Mouse (Mus musculus): ENCODE data around the gene Tmem108. TPM values are rescaled to one million over a fixed set of nuclear protein-coding genes. Genes with fewer than 3 reads are reported as not detected.

Tmem108 gene
- polyA plus RNA-seq, 1 experiment from 2014 or later, result 13.2 TPM

DNA sequence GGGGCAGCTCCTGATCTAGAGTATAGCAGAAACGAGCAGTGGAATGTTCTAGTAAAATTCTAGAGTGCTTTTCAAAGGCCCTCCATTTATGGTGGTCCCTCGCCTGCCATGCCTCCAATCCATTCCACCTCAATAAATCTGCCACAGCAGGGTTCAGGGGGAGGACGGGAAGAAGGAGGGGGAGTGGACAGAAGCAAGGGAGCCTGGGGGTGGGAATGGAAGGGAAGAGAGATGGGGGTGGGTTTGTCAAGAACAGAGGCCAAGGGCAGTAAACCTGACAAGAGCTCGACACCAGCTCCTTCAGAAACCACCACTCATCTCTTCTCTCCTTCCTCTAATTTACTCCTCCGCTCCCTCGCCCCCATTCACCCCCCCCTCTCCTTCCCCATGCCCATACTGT, 238.6 kb downstream of the Tmem108 start:
- Histone ChIP-seq H3K4me2 (replicated peaks; ENCODE audit: low read depth, low read length) (no peak overlapping the region), H3K36me3 (ENCODE audit: control insufficient read depth, insufficient read depth, low read length) (no peaks in the 10 kb centered on the region), H3K4me1 (replicated peaks; ENCODE audit: control insufficient read depth, insufficient read depth, low read length) (peaks cover 12% of the 10 kb centered on the region), H3K9me3 (ENCODE audit: control insufficient read depth, low read length) (no peaks in the 10 kb centered on the region), H3K4me3 (ENCODE audit: low read depth, low read length) (no peak overlapping the region), H3K27me3 (ENCODE audit: control insufficient read depth, insufficient read depth, low read length) (no peaks in the 10 kb centered on the region), H3K9ac (ENCODE audit: low read depth, low read length) (no peak overlapping the region), H3K27ac (ENCODE audit: low read depth, low read length) (no peak overlapping the region)
- 52% methylated on average over 4 of the region's 6 CpGs for WGBS
- ATAC-seq (ENCODE audit: low FRiP score) (no peak), DNase-seq (ENCODE audit: low spot score) (no peak)

DNA sequence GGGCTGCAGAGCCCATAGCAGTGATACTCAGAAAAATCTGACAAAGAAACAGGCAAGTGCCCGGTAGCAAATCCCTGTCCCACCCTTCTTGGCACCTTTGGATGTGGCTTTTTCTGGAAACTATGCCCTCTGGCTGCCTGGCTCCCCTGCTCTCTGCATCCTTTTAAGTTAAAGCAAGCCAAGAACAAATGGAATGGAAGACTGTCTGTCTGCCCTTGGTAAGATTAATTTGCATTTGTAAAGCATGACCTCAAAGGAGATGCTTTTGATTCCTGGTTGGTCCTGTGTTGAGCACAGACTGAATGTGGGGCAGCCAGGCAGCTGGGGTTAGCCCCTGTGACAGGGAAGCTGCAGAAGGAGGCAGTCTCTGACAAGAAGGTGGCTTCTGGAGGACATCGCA, 247.8 kb downstream of the Tmem108 start:
- H3K27me3 ChIP-seq (ENCODE audit: control insufficient read depth, insufficient read depth, low read length), result no peaks in the 10 kb centered on the region
- no peaks in the 10 kb centered on the region for H3K36me3 ChIP-seq (ENCODE audit: control insufficient read depth, insufficient read depth, low read length)
- 0 out of 2 replicates have a peak, but pooled peaks cover 2% of the 10 kb centered on the region for H3K4me1 ChIP-seq (replicated peaks; ENCODE audit: control insufficient read depth, insufficient read depth, low read length)
- no peak overlapping the region for H3K9ac ChIP-seq (ENCODE audit: low read depth, low read length)
- H3K4me3 ChIP-seq (ENCODE audit: low read depth, low read length), result no peak overlapping the region
- H3K9me3 ChIP-seq (ENCODE audit: control insufficient read depth, low read length), result no peaks in the 10 kb centered on the region
- no peak overlapping the region for H3K4me2 ChIP-seq (replicated peaks; ENCODE audit: low read depth, low read length)
- WGBS, result 35% methylated on average over 2 of the region's 2 CpGs
- ATAC-seq (ENCODE audit: low FRiP score) (no peak), DNase-seq (ENCODE audit: low spot score) (no peak)
- no peak overlapping the region for H3K27ac ChIP-seq (ENCODE audit: low read depth, low read length)

DNA sequence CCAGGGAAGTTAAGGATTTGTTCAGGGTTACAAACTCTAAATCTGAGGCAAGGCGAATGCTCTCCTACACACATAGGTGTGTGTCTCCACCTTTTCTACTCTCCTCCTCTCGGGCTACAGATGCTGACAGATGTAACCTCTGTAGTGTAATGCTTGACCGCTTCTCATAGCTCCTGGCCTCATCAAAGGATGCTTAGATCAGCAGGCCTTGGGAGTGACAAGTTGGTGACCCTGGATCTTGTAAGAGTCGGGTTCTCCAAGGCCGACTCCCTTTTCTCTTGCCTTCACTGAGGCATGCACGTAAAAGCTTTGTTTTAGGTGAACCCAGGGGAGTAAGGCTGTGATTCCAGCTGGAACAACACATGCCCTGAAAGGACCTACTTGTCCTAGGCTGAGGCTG, 249.4 kb downstream of the Tmem108 start:
- no peaks in the 10 kb centered on the region for H3K27me3 ChIP-seq (ENCODE audit: control insufficient read depth, insufficient read depth, low read length)
- ATAC-seq (ENCODE audit: low FRiP score) (no peak), DNase-seq (ENCODE audit: low spot score) (no peak)
- 0 out of 2 replicates have a peak, but pooled peaks cover 5% of the 10 kb centered on the region for H3K4me1 ChIP-seq (replicated peaks; ENCODE audit: control insufficient read depth, insufficient read depth, low read length)
- H3K36me3 ChIP-seq (ENCODE audit: control insufficient read depth, insufficient read depth, low read length), result no peaks in the 10 kb centered on the region
- 62% methylated on average over 6 of the region's 6 CpGs for WGBS
- H3K9ac ChIP-seq (ENCODE audit: low read depth, low read length), result no peak overlapping the region
- H3K4me3 ChIP-seq (ENCODE audit: low read depth, low read length), result no peak overlapping the region
- no peaks in the 10 kb centered on the region for H3K9me3 ChIP-seq (ENCODE audit: control insufficient read depth, low read length)
- H3K4me2 ChIP-seq (replicated peaks; ENCODE audit: low read depth, low read length), result no peak overlapping the region
- no peak overlapping the region for H3K27ac ChIP-seq (ENCODE audit: low read depth, low read length)

DNA sequence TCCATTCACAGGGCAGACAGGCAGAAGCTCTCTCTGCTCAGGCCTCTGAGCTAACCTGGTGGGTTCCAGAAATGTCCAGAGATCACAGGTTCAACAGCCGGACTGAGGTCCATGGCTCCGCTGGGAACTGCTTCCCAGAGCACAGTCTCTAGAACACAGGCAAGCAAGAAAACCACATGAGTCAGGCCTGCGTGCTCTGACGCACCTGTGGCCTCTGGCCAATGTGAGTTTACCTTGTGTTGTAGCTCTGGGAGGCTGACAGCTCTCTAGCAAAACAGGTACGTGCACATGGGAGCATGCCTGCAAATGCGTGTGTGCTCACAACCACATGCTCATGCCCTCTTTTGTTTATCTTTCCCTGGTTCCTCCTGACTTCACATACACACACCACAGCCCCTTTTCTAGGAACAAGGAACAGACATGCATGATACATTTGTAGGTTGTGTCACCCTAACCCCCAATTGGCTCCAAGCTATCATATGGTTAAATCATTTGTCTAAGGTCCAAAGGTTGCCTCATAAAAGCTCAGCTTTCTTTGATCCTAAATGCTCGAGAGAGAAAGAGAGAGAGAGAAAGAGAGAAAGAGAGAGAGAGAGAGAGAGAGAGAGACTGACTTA, 254.6 kb downstream of the Tmem108 start:
- Histone ChIP-seq H3K9me3 (ENCODE audit: control insufficient read depth, low read length) (no peaks in the 10 kb centered on the region), H3K4me3 (ENCODE audit: low read depth, low read length) (no peak overlapping the region), H3K4me2 (replicated peaks; ENCODE audit: low read depth, low read length) (no peak overlapping the region), H3K36me3 (ENCODE audit: control insufficient read depth, insufficient read depth, low read length) (no peaks in the 10 kb centered on the region), H3K27me3 (ENCODE audit: control insufficient read depth, insufficient read depth, low read length) (no peaks in the 10 kb centered on the region), H3K9ac (ENCODE audit: low read depth, low read length) (no peak overlapping the region), H3K27ac (ENCODE audit: low read depth, low read length) (no peak overlapping the region), H3K4me1 (replicated peaks; ENCODE audit: control insufficient read depth, insufficient read depth, low read length) (peaks cover 14% of the 10 kb centered on the region)
- 78% methylated on average over 7 of the region's 7 CpGs for WGBS
- DNase-seq (ENCODE audit: low spot score) (no peak), ATAC-seq (ENCODE audit: low FRiP score) (no peak)

DNA sequence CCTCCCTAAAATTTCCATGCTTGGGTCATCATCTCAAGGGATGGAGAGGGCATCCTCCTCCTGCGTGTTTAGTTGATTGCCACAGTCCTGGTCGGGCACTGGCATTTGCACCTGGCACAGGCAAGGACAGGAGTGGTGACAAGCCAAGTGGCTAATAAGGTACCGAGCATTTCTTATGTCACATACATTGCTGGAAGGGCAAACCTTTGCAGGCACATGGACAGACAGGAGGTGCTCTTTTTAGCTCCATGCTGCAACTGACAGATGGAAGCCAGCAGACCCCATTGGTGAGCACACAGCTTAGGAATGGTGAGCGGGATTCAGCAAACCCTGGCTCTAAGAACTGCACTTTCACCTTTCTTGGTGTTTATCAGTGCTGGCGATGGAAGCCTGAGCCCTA, 256.6 kb downstream of the Tmem108 start:
- no peak overlapping the region for H3K9ac ChIP-seq (ENCODE audit: low read depth, low read length)
- H3K36me3 ChIP-seq (ENCODE audit: control insufficient read depth, insufficient read depth, low read length), result no peaks in the 10 kb centered on the region
- no peaks in the 10 kb centered on the region for H3K9me3 ChIP-seq (ENCODE audit: control insufficient read depth, low read length)
- DNase-seq (ENCODE audit: low spot score) (no peak), ATAC-seq (ENCODE audit: low FRiP score) (peak; percentile 45)
- no peak overlapping the region for H3K4me2 ChIP-seq (replicated peaks; ENCODE audit: low read depth, low read length)
- peaks cover 14% of the 10 kb centered on the region for H3K4me1 ChIP-seq (replicated peaks; ENCODE audit: control insufficient read depth, insufficient read depth, low read length)
- H3K27ac ChIP-seq (ENCODE audit: low read depth, low read length), result no peak overlapping the region
- WGBS, result 70% methylated on average over 5 of the region's 5 CpGs
- H3K4me3 ChIP-seq (ENCODE audit: low read depth, low read length), result no peak overlapping the region
- no peaks in the 10 kb centered on the region for H3K27me3 ChIP-seq (ENCODE audit: control insufficient read depth, insufficient read depth, low read length)

DNA sequence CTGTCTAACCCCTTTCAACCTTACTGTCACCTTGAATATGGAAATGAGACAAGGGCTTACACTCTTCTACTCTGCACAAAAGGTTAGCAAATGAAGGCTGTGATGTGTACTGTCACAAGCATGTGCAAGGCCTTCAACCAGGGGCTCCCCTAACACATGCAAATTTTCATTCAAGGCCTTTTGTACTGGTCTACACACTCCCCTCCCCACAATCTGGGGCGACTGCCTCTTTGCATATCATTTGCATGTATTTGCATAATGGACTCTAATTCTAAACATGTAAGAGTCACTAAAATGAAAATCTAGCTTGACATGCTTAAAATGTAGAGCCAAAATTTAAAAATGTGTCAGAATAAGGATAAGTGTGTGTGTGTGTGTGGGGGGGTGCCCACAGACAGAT, 257.0 kb downstream of the Tmem108 start:
- H3K27ac ChIP-seq (ENCODE audit: low read depth, low read length), result no peak overlapping the region
- no peak overlapping the region for H3K9ac ChIP-seq (ENCODE audit: low read depth, low read length)
- no peaks in the 10 kb centered on the region for H3K36me3 ChIP-seq (ENCODE audit: control insufficient read depth, insufficient read depth, low read length)
- H3K4me3 ChIP-seq (ENCODE audit: low read depth, low read length), result no peak overlapping the region
- peaks cover 14% of the 10 kb centered on the region for H3K4me1 ChIP-seq (replicated peaks; ENCODE audit: control insufficient read depth, insufficient read depth, low read length)
- H3K4me2 ChIP-seq (replicated peaks; ENCODE audit: low read depth, low read length), result no peak overlapping the region
- DNase-seq (ENCODE audit: low spot score), result peak; percentile 58
- ATAC-seq (ENCODE audit: low FRiP score), result peak; percentile 90
- H3K9me3 ChIP-seq (ENCODE audit: control insufficient read depth, low read length), result no peaks in the 10 kb centered on the region
- H3K27me3 ChIP-seq (ENCODE audit: control insufficient read depth, insufficient read depth, low read length), result no peaks in the 10 kb centered on the region
- WGBS, result 31% methylated on average over 1 of the region's 1 CpGs

DNA sequence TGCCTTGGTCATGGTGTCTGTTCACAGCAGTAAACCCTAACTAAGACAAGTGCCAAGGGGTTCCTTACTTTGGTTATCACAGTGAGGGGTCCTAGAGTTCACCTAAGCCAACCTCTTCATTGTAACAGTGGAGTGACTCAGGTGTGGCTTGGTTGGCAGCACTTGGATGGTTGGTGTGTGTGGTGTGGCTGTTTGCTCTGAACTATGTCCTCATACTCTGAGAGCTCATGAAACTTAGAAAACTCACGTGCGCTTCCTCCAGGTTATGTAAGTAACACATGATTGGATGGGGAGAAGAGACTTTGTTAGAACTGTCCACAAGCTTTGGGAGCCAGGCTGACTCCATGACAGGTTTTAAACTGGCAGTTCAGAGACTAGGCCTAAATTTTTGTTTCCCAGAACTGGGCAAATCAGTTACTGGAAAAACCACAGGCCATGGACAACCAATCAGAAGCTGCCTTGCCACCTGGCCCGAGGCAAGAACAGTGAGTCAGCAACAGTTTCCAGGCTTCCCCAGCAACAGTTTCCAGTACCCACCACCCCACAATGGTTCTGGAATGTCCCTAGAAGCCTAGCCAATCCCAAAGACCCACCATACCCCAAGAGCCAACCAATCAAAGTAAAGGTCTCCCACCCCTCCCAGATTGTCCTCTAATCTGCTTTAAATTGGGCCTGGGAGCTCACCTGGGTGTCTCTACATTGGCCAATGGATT, 257.9 kb downstream of the Tmem108 start:
- Histone ChIP-seq H3K4me3 (ENCODE audit: low read depth, low read length) (no peak overlapping the region), H3K27me3 (ENCODE audit: control insufficient read depth, insufficient read depth, low read length) (peaks cover 3% of the 10 kb centered on the region; the same call in 1 of the 2 replicates), H3K9ac (ENCODE audit: low read depth, low read length) (no peak overlapping the region), H3K4me1 (replicated peaks; ENCODE audit: control insufficient read depth, insufficient read depth, low read length) (peaks cover 14% of the 10 kb centered on the region), H3K27ac (ENCODE audit: low read depth, low read length) (no peak overlapping the region), H3K36me3 (ENCODE audit: control insufficient read depth, insufficient read depth, low read length) (no peaks in the 10 kb centered on the region), H3K4me2 (replicated peaks; ENCODE audit: low read depth, low read length) (no peak overlapping the region), H3K9me3 (ENCODE audit: control insufficient read depth, low read length) (no peaks in the 10 kb centered on the region)
- no peak for ATAC-seq (ENCODE audit: low FRiP score)
- WGBS, result 91% methylated on average over 3 of the region's 3 CpGs
- no peak for DNase-seq (ENCODE audit: low spot score)

DNA sequence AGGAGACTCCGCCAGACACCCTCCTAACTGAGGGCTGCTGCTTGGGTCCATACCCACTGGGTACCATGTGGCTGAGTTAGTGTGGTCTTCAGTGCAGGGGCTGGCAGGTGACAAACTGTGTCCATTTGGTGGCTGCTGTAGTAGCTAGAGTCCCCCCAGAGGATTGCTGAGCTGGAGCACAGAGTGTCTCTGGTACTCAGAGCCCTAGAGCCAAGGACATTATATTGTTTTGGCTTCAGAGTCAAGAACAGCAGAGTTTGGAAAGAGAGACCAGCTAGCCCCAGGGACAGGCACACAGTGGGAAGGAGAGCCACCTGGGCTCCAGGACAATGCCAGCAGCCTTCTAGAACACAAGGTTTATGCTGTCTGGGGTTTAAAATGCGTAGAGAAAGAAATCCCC, 259.0 kb downstream of the Tmem108 start:
- H3K36me3 ChIP-seq (ENCODE audit: control insufficient read depth, insufficient read depth, low read length), result no peaks in the 10 kb centered on the region
- no peak for DNase-seq (ENCODE audit: low spot score)
- H3K4me2 ChIP-seq (replicated peaks; ENCODE audit: low read depth, low read length), result no peak overlapping the region
- peaks cover 3% of the 10 kb centered on the region; the same call in 1 of the 2 replicates for H3K27me3 ChIP-seq (ENCODE audit: control insufficient read depth, insufficient read depth, low read length)
- H3K27ac ChIP-seq (ENCODE audit: low read depth, low read length), result no peak overlapping the region
- H3K4me3 ChIP-seq (ENCODE audit: low read depth, low read length), result no peak overlapping the region
- ATAC-seq (ENCODE audit: low FRiP score), result no peak
- no peak overlapping the region for H3K9ac ChIP-seq (ENCODE audit: low read depth, low read length)
- peaks cover 12% of the 10 kb centered on the region for H3K4me1 ChIP-seq (replicated peaks; ENCODE audit: control insufficient read depth, insufficient read depth, low read length)
- 67% methylated on average over 2 of the region's 2 CpGs for WGBS
- H3K9me3 ChIP-seq (ENCODE audit: control insufficient read depth, low read length), result no peaks in the 10 kb centered on the region

- Histone ChIP-seq H3K4me2 (replicated peaks; ENCODE audit: low read depth, low read length) (no peak overlapping the region), H3K36me3 (ENCODE audit: control insufficient read depth, insufficient read depth, low read length) (no peaks in the 10 kb centered on the region), H3K4me1 (replicated peaks; ENCODE audit: control insufficient read depth, insufficient read depth, low read length) (peaks cover 10% of the 10 kb centered on the region), H3K9me3 (ENCODE audit: control insufficient read depth, low read length) (no peaks in the 10 kb centered on the region), H3K4me3 (ENCODE audit: low read depth, low read length) (no peak overlapping the region), H3K27ac (ENCODE audit: low read depth, low read length) (no peak overlapping the region), H3K27me3 (ENCODE audit: control insufficient read depth, insufficient read depth, low read length) (peaks cover 3% of the 10 kb centered on the region), H3K9ac (ENCODE audit: low read depth, low read length) (no peak overlapping the region)
- 12% methylated on average over 14 of the region's 14 CpGs for WGBS
- peak; percentile 68 for ATAC-seq (ENCODE audit: low FRiP score)
- peak; percentile 79 for DNase-seq (ENCODE audit: low spot score)
These were observed 259.7 kb downstream of the Tmem108 start for GRCm38 (mm10) chr9:103501861-103502364.

Data from hindbrain, embryonic 11.5 days (tissue).